Mouse (Mus musculus): ENCODE measurements around the gene Nr4a1.
A peak's percentile ranks its signal among the peaks of the same experiment; 100 is the strongest.

GRCm38 (mm10) chr15:101266132-101266963, 12.3 kb downstream of the Nr4a1 start:
- TF ChIP-seq EP300 (IDR thresholded peaks at IDR 0.05; ENCODE audit: low read depth) (peak; percentile 84), CTCF (IDR thresholded peaks at IDR 0.05; ENCODE audit: low read depth) (no peak; the same call in none of the 2 replicates)

Data from heart, postnatal 0 days (tissue).